Mouse (Mus musculus): ENCODE measurements around the gene Slc2a4. TPM values are rescaled to one million over a fixed set of nuclear protein-coding genes. Genes with fewer than 3 reads are reported as not detected.

The Slc2a4 gene
- polyA plus RNA-seq, 1 experiment, result 14.1 TPM

- H3K4me3 ChIP-seq, result no peak overlapping the region
- TF ChIP-seq E2F4 (IDR thresholded peaks at IDR 0.05; ENCODE audit: insufficient read depth) (no peak), SRF (IDR thresholded peaks at IDR 0.05; ENCODE audit: control insufficient read depth, insufficient read length, low read depth) (no peak), MAX (IDR thresholded peaks at IDR 0.05; ENCODE audit: low read depth) (no peak), MYOD1 (IDR thresholded peaks at IDR 0.05; ENCODE audit: control insufficient read depth in 1 of 3, insufficient read length in 2 of 3, low read depth in 2 of 3) (no peak), CEBPB (IDR thresholded peaks at IDR 0.05; ENCODE audit: insufficient read depth, poor library complexity, severe bottlenecking) (no peak), POLR2A (IDR thresholded peaks at IDR 0.05; ENCODE audit: insufficient read length, low read depth) (no peak), MYOG (IDR thresholded peaks at IDR 0.05; ENCODE audit: control insufficient read depth in 1 of 3, insufficient read depth in 1 of 3, insufficient read length in 2 of 3, low read depth in 2 of 3) (no peak)
- H3K36me3 ChIP-seq (ENCODE audit: control insufficient read depth, insufficient read depth), result peaks cover 55% of the 10 kb centered on the region
- no peaks in the 10 kb centered on the region for H3K27me3 ChIP-seq (ENCODE audit: control insufficient read depth, insufficient read depth, insufficient read length)
- H3K79me2 ChIP-seq (ENCODE audit: control insufficient read depth, insufficient read depth), result peaks cover 19% of the 10 kb centered on the region
- no peak overlapping the region for H3K4me2 ChIP-seq (ENCODE audit: low read depth)
- no peak overlapping the region for H3ac ChIP-seq (ENCODE audit: control insufficient read depth, insufficient read length)
Observed at GRCm38 (mm10) chr11:69911701-69912100, 36.3 kb downstream of the Slc2a4 start.

DNA sequence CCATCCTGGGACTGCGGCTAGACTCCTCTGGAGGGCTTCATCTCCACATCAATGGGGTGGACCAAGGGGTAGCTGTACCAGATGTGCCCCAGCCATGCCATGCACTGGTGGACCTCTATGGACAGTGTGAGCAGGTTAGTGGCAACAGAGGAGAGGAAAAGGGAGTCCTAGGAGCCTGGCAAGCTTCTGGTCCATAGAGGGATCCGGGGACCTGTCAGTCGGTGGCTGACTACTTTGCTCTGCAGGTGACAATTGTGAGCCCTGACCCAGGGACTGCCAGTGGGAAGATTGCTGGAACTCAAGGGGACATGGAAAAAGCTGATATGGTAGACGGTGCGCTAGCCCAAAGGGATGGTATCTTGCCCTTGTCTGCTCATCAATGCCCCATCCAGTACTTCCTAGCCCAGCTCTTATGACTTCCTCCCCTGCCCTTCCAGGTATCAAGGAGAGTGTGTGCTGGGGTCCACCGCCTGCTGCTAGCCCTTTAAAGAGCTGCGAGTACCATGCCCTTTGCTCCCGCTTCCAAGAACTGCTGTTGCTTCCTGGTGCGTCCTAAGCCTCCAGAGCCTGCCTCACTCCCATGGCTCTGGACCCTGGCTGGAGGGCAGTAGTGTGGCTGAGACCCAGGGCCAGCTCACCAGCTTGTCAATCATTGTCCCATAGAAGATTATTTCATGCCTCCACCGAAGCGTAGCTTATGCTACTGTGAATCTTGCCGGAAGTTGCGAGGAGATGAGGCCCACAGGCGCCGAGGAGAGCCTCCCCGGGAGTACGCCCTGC, 37.0 kb downstream of the Slc2a4 start:
- TF ChIP-seq REST (IDR thresholded peaks at IDR 0.05; ENCODE audit: insufficient read depth, insufficient read length), result no peak
- no peak for TF ChIP-seq SRF (IDR thresholded peaks at IDR 0.05; ENCODE audit: control insufficient read depth, insufficient read length, low read depth)
- TF ChIP-seq MYOD1 (IDR thresholded peaks at IDR 0.05; ENCODE audit: control insufficient read depth in 1 of 3, insufficient read length in 2 of 3, low read depth in 2 of 3), result no peak
- no peak for TF ChIP-seq MYOG (IDR thresholded peaks at IDR 0.05; ENCODE audit: control insufficient read depth in 1 of 3, insufficient read depth in 1 of 3, insufficient read length in 2 of 3, low read depth in 2 of 3)
- H3ac ChIP-seq (ENCODE audit: control insufficient read depth, insufficient read length), result no peak overlapping the region
- H3K4me2 ChIP-seq (ENCODE audit: low read depth), result no peak overlapping the region
- H3K27me3 ChIP-seq (ENCODE audit: control insufficient read depth, insufficient read depth, insufficient read length), result no peaks in the 10 kb centered on the region
- peaks cover 52% of the 10 kb centered on the region for H3K36me3 ChIP-seq (ENCODE audit: control insufficient read depth, insufficient read depth)
- peaks cover 12% of the 10 kb centered on the region for H3K79me2 ChIP-seq (ENCODE audit: control insufficient read depth, insufficient read depth)
- no peak overlapping the region for H3K4me3 ChIP-seq

DNA sequence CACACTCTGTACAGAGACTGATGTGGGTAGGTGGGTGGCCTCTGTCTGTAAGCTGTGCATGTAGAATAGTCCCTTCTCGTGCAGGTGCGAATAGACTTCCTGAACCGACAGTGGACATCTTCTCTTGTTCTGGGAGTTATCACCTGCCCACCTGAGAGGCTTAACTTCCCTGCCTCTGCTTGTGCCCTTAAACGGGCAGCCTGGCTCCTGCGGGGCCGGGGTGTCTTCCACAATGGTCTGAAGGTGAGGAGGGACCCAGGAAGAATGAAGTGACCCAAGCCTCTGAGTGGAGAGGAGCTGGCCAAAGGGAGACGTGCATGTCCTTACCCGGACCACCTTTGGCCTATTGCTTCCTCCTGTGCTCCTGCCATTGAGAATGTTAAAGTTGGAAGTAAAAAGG, 37.8 kb downstream of the Slc2a4 start:
- H3K4me2 ChIP-seq (ENCODE audit: low read depth), result no peak overlapping the region
- TF ChIP-seq REST (IDR thresholded peaks at IDR 0.05; ENCODE audit: insufficient read depth, insufficient read length), result no peak
- no peak for TF ChIP-seq MYOD1 (IDR thresholded peaks at IDR 0.05; ENCODE audit: control insufficient read depth in 1 of 3, insufficient read length in 2 of 3, low read depth in 2 of 3)
- TF ChIP-seq MYOG (IDR thresholded peaks at IDR 0.05; ENCODE audit: control insufficient read depth in 1 of 3, insufficient read depth in 1 of 3, insufficient read length in 2 of 3, low read depth in 2 of 3), result no peak
- TF ChIP-seq TCF12 (IDR thresholded peaks at IDR 0.05; ENCODE audit: insufficient read depth, poor library complexity, severe bottlenecking), result no peak
- TF ChIP-seq TCF3 (IDR thresholded peaks at IDR 0.05; ENCODE audit: insufficient read length, low read depth), result no peak
- no peak for TF ChIP-seq POLR2A (IDR thresholded peaks at IDR 0.05; ENCODE audit: insufficient read length, low read depth)
- peaks cover 7% of the 10 kb centered on the region for H3K79me2 ChIP-seq (ENCODE audit: control insufficient read depth, insufficient read depth)
- H3K4me3 ChIP-seq, result no peak overlapping the region
- no peaks in the 10 kb centered on the region for H3K27me3 ChIP-seq (ENCODE audit: control insufficient read depth, insufficient read depth, insufficient read length)
- H3K36me3 ChIP-seq (ENCODE audit: control insufficient read depth, insufficient read depth), result peaks cover 53% of the 10 kb centered on the region
- H3ac ChIP-seq (ENCODE audit: control insufficient read depth, insufficient read length), result no peak overlapping the region

GRCm38 (mm10) chr11:69909174-69909573, 38.8 kb downstream of the Slc2a4 start:
- Histone ChIP-seq H3K36me3 (ENCODE audit: control insufficient read depth, insufficient read depth) (peaks cover 58% of the 10 kb centered on the region), H3K4me2 (ENCODE audit: low read depth) (no peak overlapping the region), H3K4me3 (no peak overlapping the region), H3K27me3 (ENCODE audit: control insufficient read depth, insufficient read depth, insufficient read length) (no peaks in the 10 kb centered on the region), H3K79me2 (ENCODE audit: control insufficient read depth, insufficient read depth) (peaks cover under 1% of the 10 kb centered on the region), H3ac (ENCODE audit: control insufficient read depth, insufficient read length) (no peak overlapping the region)
- no peak for TF ChIP-seq USF1 (IDR thresholded peaks at IDR 0.05; ENCODE audit: low read depth)
- no peak for TF ChIP-seq MYOG (IDR thresholded peaks at IDR 0.05; ENCODE audit: control insufficient read depth in 1 of 3, insufficient read depth in 1 of 3, insufficient read length in 2 of 3, low read depth in 2 of 3)
- TF ChIP-seq TCF12 (IDR thresholded peaks at IDR 0.05; ENCODE audit: insufficient read depth, poor library complexity, severe bottlenecking), result no peak
- no peak for TF ChIP-seq TCF3 (IDR thresholded peaks at IDR 0.05; ENCODE audit: insufficient read length, low read depth)
- no peak for TF ChIP-seq MYOD1 (IDR thresholded peaks at IDR 0.05; ENCODE audit: control insufficient read depth in 1 of 3, insufficient read length in 2 of 3, low read depth in 2 of 3)
- TF ChIP-seq CEBPB (IDR thresholded peaks at IDR 0.05; ENCODE audit: insufficient read depth, poor library complexity, severe bottlenecking), result no peak
- no peak for TF ChIP-seq E2F4 (IDR thresholded peaks at IDR 0.05; ENCODE audit: insufficient read depth)
- no peak for TF ChIP-seq SRF (IDR thresholded peaks at IDR 0.05; ENCODE audit: control insufficient read depth, insufficient read length, low read depth)
- no peak for TF ChIP-seq REST (IDR thresholded peaks at IDR 0.05; ENCODE audit: insufficient read depth, insufficient read length)
- TF ChIP-seq POLR2A (IDR thresholded peaks at IDR 0.05; ENCODE audit: insufficient read length, low read depth), result no peak
- no peak for TF ChIP-seq POLR2AphosphoS2 (IDR thresholded peaks at IDR 0.05; ENCODE audit: insufficient read length, low read depth)
- no peak for TF ChIP-seq MAX (IDR thresholded peaks at IDR 0.05; ENCODE audit: low read depth)

DNA sequence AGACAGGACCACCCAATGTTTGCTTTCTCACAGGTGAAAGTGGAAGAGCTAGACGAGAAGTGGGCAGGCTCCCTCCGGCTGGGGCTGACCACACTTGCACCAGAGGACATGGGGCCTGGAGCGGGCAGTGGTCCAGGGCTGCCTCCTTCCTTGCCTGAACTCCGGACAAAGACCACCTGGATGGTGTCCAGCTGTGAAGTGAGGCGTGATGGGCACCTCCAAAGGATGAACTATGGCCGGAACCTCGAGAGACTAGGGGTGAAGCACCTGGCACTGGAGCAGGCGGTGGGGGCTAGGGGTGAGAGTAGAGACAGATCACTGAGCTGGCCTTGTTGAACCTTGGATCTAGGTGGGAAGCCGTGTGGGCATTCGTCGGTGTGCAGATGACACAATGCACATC, 39.3 kb downstream of the Slc2a4 start:
- TF ChIP-seq CEBPB (IDR thresholded peaks at IDR 0.05; ENCODE audit: insufficient read depth, poor library complexity, severe bottlenecking) (no peak), REST (IDR thresholded peaks at IDR 0.05; ENCODE audit: insufficient read depth, insufficient read length) (no peak), POLR2A (IDR thresholded peaks at IDR 0.05; ENCODE audit: insufficient read length, low read depth) (no peak), POLR2AphosphoS2 (IDR thresholded peaks at IDR 0.05; ENCODE audit: insufficient read length, low read depth) (no peak), SRF (IDR thresholded peaks at IDR 0.05; ENCODE audit: control insufficient read depth, insufficient read length, low read depth) (no peak), USF1 (IDR thresholded peaks at IDR 0.05; ENCODE audit: low read depth) (no peak), MAX (IDR thresholded peaks at IDR 0.05; ENCODE audit: low read depth) (no peak), MYOG (IDR thresholded peaks at IDR 0.05; ENCODE audit: control insufficient read depth in 1 of 3, insufficient read depth in 1 of 3, insufficient read length in 2 of 3, low read depth in 2 of 3) (no peak), TCF12 (IDR thresholded peaks at IDR 0.05; ENCODE audit: insufficient read depth, poor library complexity, severe bottlenecking) (no peak), TCF3 (IDR thresholded peaks at IDR 0.05; ENCODE audit: insufficient read length, low read depth) (no peak), MYOD1 (IDR thresholded peaks at IDR 0.05; ENCODE audit: control insufficient read depth in 1 of 3, insufficient read length in 2 of 3, low read depth in 2 of 3) (no peak), E2F4 (IDR thresholded peaks at IDR 0.05; ENCODE audit: insufficient read depth) (no peak)
- Histone ChIP-seq H3K79me2 (ENCODE audit: control insufficient read depth, insufficient read depth) (no peaks in the 10 kb centered on the region), H3ac (ENCODE audit: control insufficient read depth, insufficient read length) (no peak overlapping the region), H3K36me3 (ENCODE audit: control insufficient read depth, insufficient read depth) (peaks cover 58% of the 10 kb centered on the region), H3K4me2 (ENCODE audit: low read depth) (no peak overlapping the region), H3K27me3 (ENCODE audit: control insufficient read depth, insufficient read depth, insufficient read length) (no peaks in the 10 kb centered on the region), H3K4me3 (no peak overlapping the region)
